Mouse (Mus musculus) erythroblast, embryonic 14.5 days (primary cell): Measurements from ENCODE around the gene Pomp.

Source experiments
- GATA1 ChIP-seq: IDR thresholded peaks from 2 replicates; pipeline ENCODE4 v1.6.1; 2012; ENCODE audit warnings: low read length, inconsistent platforms, mixed read lengths
- TAL1 ChIP-seq: IDR thresholded peaks from 3 replicates; pipeline ENCODE4 v1.6.1; 2012; ENCODE audit warnings: low read length, inconsistent platforms, mixed read lengths

GRCm38 (mm10) chr5:147848164-147848863 lies 11.9 kb upstream of the Pomp start:
- TF ChIP-seq GATA1 = no peak
- no peak for TF ChIP-seq TAL1
